Mouse (Mus musculus) forebrain, embryonic 14.5 days (tissue): ENCODE measurements around the gene Sorbs1. TPM values are rescaled to one million over a fixed set of nuclear protein-coding genes. Genes with fewer than 3 reads are reported as not detected.

Experiments used
- ATAC-seq: fragments of 200-750 bp; cut with Nextera tagmentation; 2 replicates; pipeline ENCODE4 v1.8.0; 2017; ENCODE audit warnings: mild to moderate bottlenecking, moderate library complexity
- DNase-seq: peaks from one replicate; pipeline ENCODE4 v3.0.0-alpha.2; 2015; ENCODE audit warnings: low spot score
- H3K27ac ChIP-seq: fragments of 300-500 bp; sonication (generic); 2 replicates; pipeline ENCODE4 v1.5.1; 2014; ENCODE audit warnings: low read depth, mild to moderate bottlenecking, control low read depth, low read length, moderate library complexity
- H3K27me3 ChIP-seq: fragments of 300-500 bp; sonication (generic); replicated peaks from 2 replicates; pipeline ENCODE4 v1.6.1; 2014; ENCODE audit warnings: low read length, control low read depth, mixed read lengths; ENCODE audit not compliant: control insufficient read depth, insufficient read depth
- H3K36me3 ChIP-seq: fragments of 300-500 bp; sonication (generic); 2 replicates; pipeline ENCODE4 v1.6.1; 2014; ENCODE audit warnings: low read length, control low read depth; ENCODE audit not compliant: control insufficient read depth, insufficient read depth
- H3K4me1 ChIP-seq: fragments of 300-500 bp; sonication (generic); 2 replicates; pipeline ENCODE4 v1.6.1; 2014; ENCODE audit warnings: antibody characterized with exemption, low read length, control low read depth; ENCODE audit not compliant: control insufficient read depth, insufficient read depth
- H3K4me2 ChIP-seq: fragments of 300-500 bp; sonication (generic); 2 replicates; pipeline ENCODE4 v1.6.1; 2014; ENCODE audit warnings: mild to moderate bottlenecking, control low read depth, low read length
- H3K4me3 ChIP-seq: fragments of 300-500 bp; sonication (generic); 2 replicates; pipeline ENCODE4 v1.5.1; 2014; ENCODE audit warnings: low read depth, low read length, control low read depth
- H3K9ac ChIP-seq: fragments of 300-500 bp; sonication (generic); 2 replicates; pipeline ENCODE4 v1.6.1; 2014; ENCODE audit warnings: mild to moderate bottlenecking, low read length, control low read depth, moderate library complexity
- H3K9me3 ChIP-seq: fragments of 300-500 bp; sonication (generic); replicated peaks from 2 replicates; pipeline ENCODE4 v1.6.1; 2016; ENCODE audit warnings: low read length, control low read depth, mixed read lengths; ENCODE audit not compliant: control insufficient read depth
- WGBS: fragments of 180-500 bp; shearing (Covaris S2); extraction: QIAGEN DNeasy Blood & Tissue Kit; methylation state at CpG from one replicate; pipeline ENCODE4 v1.1.7; 2014; 5-methylcytosine and 5-hydroxymethylcytosine counted together
- polyA plus RNA-seq: library from polyadenylated mRNA; unstranded; fragments of >200 nt; fragmentation: Nextera tagmentation; extraction: Ambion mirVana; gene quantifications from 2 replicates; pipeline ENCODE4 v1.2.1, GENCODE M21; 2014

The Sorbs1 gene
- polyA plus RNA-seq, 1 experiment from 2014 or later, result 61.1 TPM

DNA sequence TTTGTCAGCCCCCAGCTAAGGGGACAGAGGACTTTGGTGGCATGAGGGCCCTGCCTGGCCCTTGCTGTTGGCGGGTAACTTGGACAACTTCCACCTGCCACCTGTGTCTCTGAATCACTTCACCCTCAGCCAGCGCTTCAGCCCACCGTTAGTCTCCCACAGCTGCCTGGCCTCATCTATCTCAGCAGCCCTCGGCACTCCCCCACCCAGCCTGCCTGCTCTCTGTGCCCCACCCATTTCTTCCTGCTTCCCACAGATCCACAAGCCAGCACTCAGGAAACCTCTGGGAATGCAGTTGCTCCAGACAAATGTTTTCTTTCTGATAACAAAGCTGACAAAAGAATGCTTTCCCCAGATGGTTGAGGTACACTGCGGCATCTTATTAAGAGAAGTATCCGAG lies 181.7 kb downstream of the Sorbs1 start:
- peaks cover 13% of the 10 kb centered on the region for H3K36me3 ChIP-seq
- no peak overlapping the region for H3K27ac ChIP-seq
- H3K4me3 ChIP-seq, result no peak overlapping the region
- H3K4me2 ChIP-seq, result no peak overlapping the region
- ATAC-seq (no peak), DNase-seq (no peak)
- no peaks in the 10 kb centered on the region for H3K4me1 ChIP-seq
- 65% methylated on average over 6 of the region's 6 CpGs for WGBS
- H3K9ac ChIP-seq, result no peak overlapping the region
- H3K9me3 ChIP-seq, result no peaks in the 10 kb centered on the region
- no peaks in the 10 kb centered on the region for H3K27me3 ChIP-seq

DNA sequence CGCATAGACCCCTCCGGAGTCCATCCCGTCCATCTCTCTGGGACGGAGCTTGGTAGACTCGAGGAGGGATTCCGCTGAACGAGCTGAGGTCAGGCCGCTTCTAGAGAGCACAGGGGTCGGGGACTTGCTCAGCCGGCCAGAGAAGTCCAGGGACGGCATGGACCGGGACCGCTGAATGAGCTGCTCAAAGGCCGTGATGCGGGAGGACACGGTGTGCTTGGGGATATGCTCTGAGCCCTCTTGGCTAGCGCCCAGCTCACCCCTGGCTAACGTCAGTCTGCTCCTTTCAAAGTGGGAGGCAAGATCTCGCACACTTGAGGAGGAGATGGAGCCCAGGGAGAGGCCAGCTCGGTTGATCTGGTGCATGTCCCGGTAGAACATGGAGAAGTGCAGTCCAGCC lies 187.5 kb downstream of the Sorbs1 start:
- H3K27me3 ChIP-seq, result no peaks in the 10 kb centered on the region
- H3K9ac ChIP-seq, result no peak overlapping the region
- no peaks in the 10 kb centered on the region for H3K9me3 ChIP-seq
- WGBS, result 91% methylated on average over 21 of the region's 21 CpGs
- H3K4me3 ChIP-seq, result no peak overlapping the region
- peaks cover 51% of the 10 kb centered on the region for H3K36me3 ChIP-seq
- DNase-seq (no peak), ATAC-seq (no peak)
- no peaks in the 10 kb centered on the region for H3K4me1 ChIP-seq
- no peak overlapping the region for H3K27ac ChIP-seq
- no peak overlapping the region for H3K4me2 ChIP-seq

DNA sequence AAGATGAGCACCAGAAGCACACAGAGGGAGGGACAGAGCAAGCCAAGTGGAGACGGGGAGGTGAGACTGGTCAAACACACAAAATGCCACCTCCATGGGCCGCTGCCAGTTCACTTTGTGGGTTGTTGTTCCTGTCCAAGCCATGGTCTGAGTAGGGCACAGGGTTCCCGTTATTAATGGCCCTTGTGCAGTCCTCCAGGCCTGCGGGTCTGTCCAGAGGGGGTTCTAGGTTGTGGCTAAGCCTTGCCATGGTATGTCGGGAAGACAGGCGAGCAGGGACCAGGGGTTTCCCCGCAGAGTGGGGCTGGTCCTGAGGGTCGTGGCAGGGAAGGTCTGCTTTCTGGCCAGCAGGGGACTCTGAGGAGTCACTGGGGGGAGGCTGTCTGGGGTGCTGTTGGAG lies 188.2 kb downstream of the Sorbs1 start:
- Histone ChIP-seq H3K36me3 (peaks cover 56% of the 10 kb centered on the region), H3K4me2 (no peak overlapping the region), H3K9me3 (no peaks in the 10 kb centered on the region), H3K9ac (no peak overlapping the region), H3K4me3 (no peak overlapping the region), H3K27me3 (no peaks in the 10 kb centered on the region), H3K4me1 (no peaks in the 10 kb centered on the region), H3K27ac (no peak overlapping the region)
- 87% methylated on average over 8 of the region's 8 CpGs for WGBS
- no peak for ATAC-seq
- no peak for DNase-seq

DNA sequence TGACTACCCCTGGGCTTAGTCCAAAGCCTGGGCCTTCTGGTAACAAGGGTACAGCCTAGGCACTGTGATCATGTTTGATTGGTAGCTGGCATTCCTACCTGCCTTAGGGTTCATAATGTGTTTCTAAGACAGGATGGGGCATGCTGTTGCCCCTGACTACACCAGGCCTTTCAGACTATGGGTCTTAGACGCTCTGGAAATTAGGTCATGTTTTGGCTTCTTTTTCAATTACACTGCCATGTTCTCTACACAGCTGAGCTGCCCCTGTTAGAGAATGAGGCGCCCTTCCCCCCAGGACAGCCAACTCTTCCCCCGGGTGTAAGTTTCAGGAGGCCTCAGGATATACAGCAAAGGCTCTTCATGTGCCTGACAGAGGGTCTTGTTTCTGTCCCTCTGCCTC lies 191.4 kb downstream of the Sorbs1 start:
- no peaks in the 10 kb centered on the region for H3K9me3 ChIP-seq
- H3K9ac ChIP-seq, result no peak overlapping the region
- H3K36me3 ChIP-seq, result peaks cover 67% of the 10 kb centered on the region
- H3K27me3 ChIP-seq, result no peaks in the 10 kb centered on the region
- no peak overlapping the region for H3K27ac ChIP-seq
- no peaks in the 10 kb centered on the region for H3K4me1 ChIP-seq
- no peak for ATAC-seq
- 71% methylated on average over 3 of the region's 3 CpGs for WGBS
- no peak overlapping the region for H3K4me2 ChIP-seq
- DNase-seq, result no peak
- H3K4me3 ChIP-seq, result no peak overlapping the region

DNA sequence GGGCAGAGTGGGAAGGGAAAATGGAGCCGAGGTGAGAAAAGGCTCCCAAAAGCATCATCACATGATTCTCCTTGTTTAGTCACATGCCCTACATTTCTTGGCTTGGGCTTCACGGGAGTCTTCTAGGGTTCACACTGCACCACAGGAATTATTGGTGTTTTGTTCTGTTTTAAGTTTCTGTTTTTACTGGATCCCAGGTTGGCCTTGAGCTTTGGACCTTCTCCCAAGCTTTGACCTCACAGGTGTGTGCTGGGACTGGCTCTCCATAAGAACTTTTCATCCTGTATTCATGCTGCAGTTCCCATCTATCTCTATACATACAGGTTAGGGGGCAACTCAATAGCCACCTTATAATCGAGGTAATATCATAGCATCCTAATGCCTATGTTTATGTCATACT lies 194.4 kb downstream of the Sorbs1 start:
- H3K4me2 ChIP-seq, result no peak overlapping the region
- peaks cover 48% of the 10 kb centered on the region for H3K36me3 ChIP-seq
- no peak for ATAC-seq
- DNase-seq, result no peak
- no peak overlapping the region for H3K27ac ChIP-seq
- H3K9me3 ChIP-seq, result no peaks in the 10 kb centered on the region
- H3K4me3 ChIP-seq, result no peak overlapping the region
- 88% methylated on average over 3 of the region's 3 CpGs for WGBS
- H3K9ac ChIP-seq, result no peak overlapping the region
- no peaks in the 10 kb centered on the region for H3K4me1 ChIP-seq
- no peaks in the 10 kb centered on the region for H3K27me3 ChIP-seq

DNA sequence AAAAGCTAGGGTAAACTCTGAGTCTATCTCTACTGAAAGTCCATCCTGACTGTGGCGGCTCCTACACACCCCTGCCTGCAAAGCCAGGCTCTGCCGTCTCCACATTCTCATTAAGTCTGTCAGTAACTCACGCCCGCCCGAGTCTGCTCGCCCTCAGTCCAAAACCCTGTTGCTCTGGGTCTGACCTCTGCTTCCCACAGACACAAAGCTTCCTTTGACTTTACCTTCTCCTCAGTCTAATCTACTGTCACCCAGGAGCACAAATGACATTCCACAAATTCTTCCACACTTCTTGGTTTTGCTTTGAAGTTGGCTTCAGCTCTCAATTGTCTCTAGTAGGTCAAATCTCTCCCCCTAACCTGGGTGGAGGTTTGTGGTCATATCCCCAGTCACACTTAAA lies 195.1 kb downstream of the Sorbs1 start:
- ATAC-seq, result no peak
- H3K4me2 ChIP-seq, result no peak overlapping the region
- WGBS, result 49% methylated on average over 6 of the region's 6 CpGs
- no peaks in the 10 kb centered on the region for H3K4me1 ChIP-seq
- H3K9me3 ChIP-seq, result no peaks in the 10 kb centered on the region
- H3K36me3 ChIP-seq, result peaks cover 46% of the 10 kb centered on the region
- H3K27ac ChIP-seq, result no peak overlapping the region
- H3K9ac ChIP-seq, result no peak overlapping the region
- no peaks in the 10 kb centered on the region for H3K27me3 ChIP-seq
- H3K4me3 ChIP-seq, result no peak overlapping the region
- DNase-seq, result no peak

DNA sequence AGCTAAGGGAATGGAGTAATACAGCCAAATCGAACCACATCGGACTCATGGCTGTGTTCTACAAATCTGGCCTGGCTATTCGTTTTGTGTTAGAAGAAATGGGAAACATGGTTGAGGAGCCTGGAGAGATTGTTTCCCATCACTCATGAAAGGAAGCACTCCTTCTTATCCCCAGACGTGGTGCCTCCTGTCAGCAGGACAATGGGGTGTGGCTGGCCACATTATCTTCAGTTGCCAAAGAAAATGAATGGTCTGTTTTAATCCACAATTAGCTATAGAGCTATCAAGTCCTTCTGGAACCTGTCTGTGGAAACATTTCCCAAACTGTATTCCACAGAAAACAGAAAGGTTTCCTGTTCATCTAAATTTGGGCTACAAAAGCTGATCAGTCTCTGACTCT lies 196.6 kb downstream of the Sorbs1 start:
- H3K36me3 ChIP-seq, result peaks cover 49% of the 10 kb centered on the region
- no peaks in the 10 kb centered on the region for H3K4me1 ChIP-seq
- no peak for DNase-seq
- no peak for ATAC-seq
- WGBS, result 66% methylated on average over 4 of the region's 4 CpGs
- H3K27me3 ChIP-seq, result no peaks in the 10 kb centered on the region
- no peak overlapping the region for H3K27ac ChIP-seq
- no peak overlapping the region for H3K9ac ChIP-seq
- H3K4me3 ChIP-seq, result no peak overlapping the region
- no peaks in the 10 kb centered on the region for H3K9me3 ChIP-seq
- no peak overlapping the region for H3K4me2 ChIP-seq

DNA sequence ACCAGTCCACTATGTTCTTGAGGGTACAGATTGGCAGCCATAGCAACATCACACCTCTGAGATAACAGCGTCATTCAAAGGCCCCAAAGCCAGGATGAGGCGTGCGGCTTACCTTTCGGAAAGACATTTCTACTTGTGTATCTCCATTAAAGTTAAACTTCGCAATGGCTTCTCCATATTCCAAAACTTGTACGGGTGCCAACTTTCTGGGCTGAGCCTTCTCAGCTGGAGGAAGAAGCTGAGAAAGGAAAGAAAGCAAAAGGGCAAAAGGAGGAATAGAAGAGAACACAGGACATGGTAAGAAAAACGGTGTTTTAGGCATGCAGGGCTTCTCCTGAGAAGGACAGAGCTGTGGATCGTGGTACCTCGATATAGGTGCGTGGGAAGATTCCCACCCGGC lies 199.3 kb downstream of the Sorbs1 start:
- no peaks in the 10 kb centered on the region for H3K9me3 ChIP-seq
- H3K4me3 ChIP-seq, result no peak overlapping the region
- ATAC-seq (no peak), DNase-seq (no peak)
- peaks cover 59% of the 10 kb centered on the region for H3K36me3 ChIP-seq
- no peak overlapping the region for H3K27ac ChIP-seq
- no peak overlapping the region for H3K9ac ChIP-seq
- H3K27me3 ChIP-seq, result no peaks in the 10 kb centered on the region
- WGBS, result 97% methylated on average over 11 of the region's 11 CpGs
- H3K4me2 ChIP-seq, result no peak overlapping the region
- no peaks in the 10 kb centered on the region for H3K4me1 ChIP-seq

DNA sequence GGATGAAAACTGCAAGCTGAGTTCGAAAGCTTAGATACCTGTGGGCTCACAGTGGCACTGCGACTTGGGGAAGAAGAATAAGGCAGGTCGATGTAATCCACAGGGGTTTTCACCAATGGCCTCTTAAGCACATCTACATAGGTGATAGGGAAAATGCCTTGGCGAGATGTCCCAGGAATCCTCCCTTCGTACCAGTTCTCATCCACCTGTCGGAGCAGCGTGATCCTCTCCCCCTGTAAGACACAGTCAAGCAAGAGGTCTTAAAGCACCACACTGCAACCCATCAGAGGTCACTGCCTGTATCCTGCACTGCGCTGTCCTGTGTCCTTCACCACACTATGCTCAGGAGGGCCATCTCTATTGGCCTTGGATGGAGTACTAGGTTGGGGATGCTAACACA lies 201.9 kb downstream of the Sorbs1 start:
- Histone ChIP-seq H3K27me3 (no peaks in the 10 kb centered on the region), H3K4me3 (no peak overlapping the region)
- 91% methylated on average over 8 of the region's 8 CpGs for WGBS

More for the DNA sequence above, 201.9 kb downstream of the Sorbs1 start:
- no peak for DNase-seq
- Histone ChIP-seq H3K36me3 (peaks cover 47% of the 10 kb centered on the region), H3K27ac (no peak overlapping the region), H3K9ac (no peak overlapping the region), H3K4me1 (no peaks in the 10 kb centered on the region), H3K4me2 (no peak overlapping the region), H3K9me3 (no peaks in the 10 kb centered on the region)
- ATAC-seq, result no peak
